Mouse (Mus musculus) midbrain, embryonic 16.5 days (tissue): ENCODE data around the gene Lrp8. TPM values are rescaled to one million over a fixed set of nuclear protein-coding genes. Genes with fewer than 3 reads are reported as not detected.

Source experiments
- ATAC-seq: fragments of 200-750 bp; cut with Nextera tagmentation; 2 replicates; pipeline ENCODE4 v1.8.0; 2017; ENCODE audit warnings: moderate TSS enrichment
- H3K27ac ChIP-seq: fragments of 300-500 bp; sonication (generic); 2 replicates; pipeline ENCODE4 v1.5.1; 2014; ENCODE audit warnings: mild to moderate bottlenecking, low read length, mixed read lengths
- H3K27me3 ChIP-seq: fragments of 300-500 bp; sonication (generic); 2 replicates; pipeline ENCODE4 v1.6.1; 2014; ENCODE audit warnings: low read depth, low read length, mixed read lengths; ENCODE audit not compliant: control insufficient read depth, insufficient read depth
- H3K36me3 ChIP-seq: fragments of 300-500 bp; sonication (generic); 2 replicates; pipeline ENCODE4 v1.6.1; 2014; ENCODE audit warnings: mild to moderate bottlenecking, low read length, moderate library complexity, mixed read lengths; ENCODE audit not compliant: control insufficient read depth, insufficient read depth
- H3K4me1 ChIP-seq: fragments of 300-500 bp; sonication (generic); 2 replicates; pipeline ENCODE4 v1.6.1; 2014; ENCODE audit warnings: mild to moderate bottlenecking, low read length, mixed read lengths; ENCODE audit not compliant: control insufficient read depth, insufficient read depth
- H3K4me2 ChIP-seq: fragments of 300-500 bp; sonication (generic); 2 replicates; pipeline ENCODE4 v1.6.1; 2014; ENCODE audit warnings: mild to moderate bottlenecking, low read length, mixed read lengths
- H3K4me3 ChIP-seq: fragments of 300-500 bp; sonication (generic); 2 replicates; pipeline ENCODE4 v1.5.1; 2014; ENCODE audit warnings: low read depth, mild to moderate bottlenecking, low read length, moderate library complexity, mixed read lengths
- H3K9ac ChIP-seq: fragments of 300-500 bp; sonication (generic); 2 replicates; pipeline ENCODE4 v1.6.1; 2014; ENCODE audit warnings: low read depth, low read length, mixed read lengths
- H3K9me3 ChIP-seq: fragments of 300-500 bp; sonication (generic); replicated peaks from 2 replicates; pipeline ENCODE4 v1.6.1; 2014; ENCODE audit warnings: mild to moderate bottlenecking, low read length, mixed read lengths; ENCODE audit not compliant: control insufficient read depth, poor library complexity, severe bottlenecking
- WGBS: fragments of 180-500 bp; shearing (Covaris S2); extraction: QIAGEN DNeasy Blood & Tissue Kit; methylation state at CpG from one replicate; pipeline ENCODE4 v1.1.7; 2014; 5-methylcytosine and 5-hydroxymethylcytosine counted together
- polyA plus RNA-seq: library from polyadenylated mRNA; unstranded; fragments of >200 nt; fragmentation: Nextera tagmentation; extraction: Ambion mirVana; gene quantifications from 2 replicates; pipeline ENCODE4 v1.2.1, GENCODE M21; 2015

The Lrp8 gene
- polyA plus RNA-seq: 44.4 and 56.0 TPM in 2 replicates

DNA sequence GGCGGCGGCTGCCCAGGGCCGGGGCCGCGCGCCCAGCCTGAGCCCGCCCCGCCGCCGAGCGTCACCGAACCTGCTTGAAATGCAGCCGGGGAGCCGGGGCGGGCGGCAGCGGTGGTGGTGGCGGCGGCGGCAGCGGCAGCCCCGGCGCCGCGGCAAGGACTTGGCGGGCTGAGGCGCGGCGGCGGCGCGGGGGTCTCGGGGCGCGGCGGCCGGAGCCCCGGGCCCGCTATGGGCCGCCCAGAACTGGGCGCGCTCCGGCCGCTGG lies at the start of gene Lrp8:
Lrp8 (plus strand) TSS at position 77 of the 265 bp plus-strand sequence.
- Histone ChIP-seq H3K9ac (peak within 1 kb of the TSS; percentile 95), H3K9me3 (no peaks in the 10 kb centered on the region), H3K4me2 (peak within 1 kb of the TSS; percentile 78), H3K36me3 (no peaks in the 10 kb centered on the region), H3K4me1 (peaks cover 40% of the 10 kb centered on the region), H3K27me3 (no peaks in the 10 kb centered on the region), H3K4me3 (peak within 1 kb of the TSS; percentile 55), H3K27ac (peak within 1 kb of the TSS; percentile 99)
- ATAC-seq: no peak
- 0% methylated on average over 16 of the region's 44 CpGs for WGBS

DNA sequence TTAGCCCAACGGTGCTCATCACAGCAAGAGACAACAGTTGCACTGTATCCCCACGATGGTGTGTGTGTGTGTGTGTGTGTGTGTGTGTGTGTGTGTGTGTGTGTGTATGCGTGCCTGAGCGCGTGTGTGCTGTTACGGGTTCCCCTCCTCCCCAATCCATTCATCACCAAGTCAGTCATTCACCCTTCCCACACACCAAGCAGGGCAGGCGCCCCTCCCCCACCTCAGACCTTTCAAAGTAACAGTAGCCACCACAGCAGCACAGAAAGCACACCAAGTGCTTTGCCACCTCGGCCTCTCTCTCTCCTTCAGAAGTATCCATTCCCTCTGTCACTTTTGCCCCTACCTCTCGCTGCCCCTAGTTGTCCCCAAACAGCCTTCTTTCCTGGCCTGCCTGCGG lies 45.8 kb upstream of the Lrp8 start:
- no peak overlapping the region for H3K4me3 ChIP-seq
- no peak overlapping the region for H3K9ac ChIP-seq
- no peaks in the 10 kb centered on the region for H3K9me3 ChIP-seq
- H3K36me3 ChIP-seq: no peaks in the 10 kb centered on the region
- WGBS: 17% methylated on average over 9 of the region's 10 CpGs
- H3K4me1 ChIP-seq: peaks cover 10% of the 10 kb centered on the region
- H3K4me2 ChIP-seq: no peak overlapping the region
- ATAC-seq: 0 out of 2 replicates have a peak, but pooled peaks have one; percentile 11
- no peak overlapping the region for H3K27ac ChIP-seq
- H3K27me3 ChIP-seq: no peaks in the 10 kb centered on the region

DNA sequence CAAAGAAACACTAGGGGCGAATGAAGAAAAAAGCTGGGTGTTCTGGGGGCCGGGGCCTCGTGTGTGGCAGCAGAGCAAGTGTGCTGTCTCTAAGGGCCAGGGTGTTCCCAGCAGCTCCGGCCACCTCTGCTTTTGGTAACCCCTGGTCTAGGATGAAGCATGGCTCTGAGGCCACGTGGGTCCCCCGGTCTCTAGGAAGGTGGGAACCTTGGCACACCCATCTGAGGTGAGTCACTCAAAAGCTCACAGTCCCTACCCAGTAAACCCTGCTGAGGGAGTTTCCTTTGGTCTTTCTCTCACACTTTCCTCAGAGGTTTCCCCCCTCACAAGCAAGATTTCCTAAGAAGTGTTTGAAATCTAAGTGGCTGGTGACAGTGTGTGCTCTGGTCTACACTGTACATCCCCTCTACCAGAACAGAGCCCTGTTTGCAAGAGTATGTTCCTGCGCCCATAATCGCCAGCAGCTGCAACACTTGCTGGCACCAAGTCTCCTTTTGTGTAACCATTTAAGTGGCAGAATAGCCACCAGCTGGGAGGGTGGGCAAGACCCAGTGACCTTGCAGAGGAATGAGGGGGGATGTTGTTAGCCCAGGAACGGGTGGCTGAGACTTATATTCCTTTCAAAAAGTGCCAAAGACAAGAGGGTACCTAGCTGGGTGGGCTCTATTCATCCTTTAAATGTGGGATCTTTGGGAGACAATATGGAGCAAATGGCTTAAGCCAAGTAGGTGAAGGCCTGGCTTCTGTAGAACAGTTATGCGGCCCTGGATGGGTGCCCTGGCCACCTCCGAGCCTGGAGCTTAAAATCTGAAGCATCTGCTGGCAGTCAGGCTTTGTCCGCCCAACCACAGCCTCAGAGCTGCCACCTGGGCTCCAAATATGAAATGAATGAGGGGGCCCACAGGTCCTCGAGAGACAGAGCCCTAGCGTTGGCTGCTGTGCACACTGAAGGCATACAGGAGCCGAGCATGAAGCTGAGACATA lies 44.3 kb upstream of the Lrp8 start:
- Histone ChIP-seq H3K36me3 (no peaks in the 10 kb centered on the region), H3K27me3 (no peaks in the 10 kb centered on the region), H3K9ac (no peak overlapping the region), H3K27ac (no peak overlapping the region), H3K4me2 (no peak overlapping the region), H3K4me3 (no peak overlapping the region), H3K4me1 (peaks cover 10% of the 10 kb centered on the region), H3K9me3 (no peaks in the 10 kb centered on the region)
- WGBS: 53% methylated on average over 15 of the region's 15 CpGs
- ATAC-seq: no peak

DNA sequence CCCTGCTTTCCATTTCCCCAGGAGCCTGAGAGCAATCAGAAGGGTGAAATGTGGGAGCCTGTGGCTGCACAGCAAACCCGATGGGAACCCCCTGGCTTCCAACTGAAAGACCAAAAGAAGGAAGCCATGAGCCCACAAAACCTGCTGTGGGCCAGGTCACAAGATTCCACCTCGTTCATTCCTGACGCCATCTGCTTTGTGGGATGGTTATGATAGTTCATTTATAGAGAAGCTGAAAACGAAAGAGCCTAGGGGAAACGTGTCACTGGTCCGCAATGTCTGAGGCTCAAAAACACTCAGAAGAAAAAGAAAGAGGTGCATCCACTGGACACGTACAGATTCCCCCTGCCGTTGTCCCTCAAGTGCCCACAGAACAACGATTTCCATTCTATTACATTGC lies 43.1 kb upstream of the Lrp8 start:
- Histone ChIP-seq H3K36me3 (no peaks in the 10 kb centered on the region), H3K4me2 (no peak overlapping the region), H3K9ac (no peak overlapping the region; the same call in 1 of the 2 replicates), H3K4me1 (peaks cover 10% of the 10 kb centered on the region), H3K4me3 (no peak overlapping the region), H3K27ac (no peak overlapping the region), H3K27me3 (no peaks in the 10 kb centered on the region), H3K9me3 (no peaks in the 10 kb centered on the region)
- ATAC-seq: no peak
- 74% methylated on average over 9 of the region's 9 CpGs for WGBS

DNA sequence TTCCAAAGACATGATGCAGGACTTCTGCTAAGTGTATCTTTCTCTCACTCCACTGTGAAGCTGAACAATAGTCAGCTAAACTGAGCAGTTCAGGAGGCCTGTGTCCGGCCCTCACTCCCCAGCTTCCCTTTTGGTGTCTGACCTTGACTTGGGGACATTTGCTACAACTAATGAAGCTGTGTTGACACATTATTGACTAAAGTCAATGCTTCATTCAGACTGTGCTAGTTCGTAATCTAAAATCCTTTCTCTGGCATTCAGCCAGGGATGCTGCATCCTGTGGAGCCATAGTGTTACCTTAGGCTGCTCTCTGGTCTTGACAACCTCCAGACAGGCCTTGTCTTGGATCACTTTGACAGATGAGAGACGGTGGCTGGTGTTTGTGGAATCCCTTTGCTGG lies 39.1 kb upstream of the Lrp8 start:
- H3K4me3 ChIP-seq: no peak overlapping the region
- no peaks in the 10 kb centered on the region for H3K36me3 ChIP-seq
- H3K4me1 ChIP-seq: no peaks in the 10 kb centered on the region
- ATAC-seq: no peak
- no peak overlapping the region for H3K9ac ChIP-seq
- no peak overlapping the region for H3K27ac ChIP-seq
- H3K27me3 ChIP-seq: no peaks in the 10 kb centered on the region
- WGBS: 48% methylated on average over 3 of the region's 3 CpGs
- no peak overlapping the region for H3K4me2 ChIP-seq
- no peaks in the 10 kb centered on the region for H3K9me3 ChIP-seq

DNA sequence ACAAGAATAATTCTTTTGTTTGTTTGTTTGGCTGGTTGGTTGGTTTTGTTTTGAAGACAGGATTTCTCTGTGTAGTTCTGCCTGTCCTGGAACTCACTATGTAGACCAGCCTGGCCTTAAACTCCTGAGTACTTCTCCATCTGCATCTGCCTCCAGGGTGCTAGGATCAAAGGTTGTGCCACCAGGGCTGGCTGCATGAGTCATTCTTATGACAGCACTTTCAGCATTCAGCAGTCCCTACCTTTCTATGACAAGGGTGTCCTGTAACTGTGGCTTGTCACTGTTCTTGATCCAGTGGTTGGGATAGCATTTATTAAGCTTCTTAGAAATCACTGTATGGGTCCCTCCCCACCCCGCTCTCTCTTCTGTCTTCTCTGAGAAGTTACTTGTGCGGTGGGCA lies 38.5 kb upstream of the Lrp8 start:
- Histone ChIP-seq H3K36me3 (no peaks in the 10 kb centered on the region), H3K9ac (no peak overlapping the region), H3K4me1 (no peaks in the 10 kb centered on the region), H3K27ac (no peak overlapping the region), H3K4me2 (no peak overlapping the region), H3K4me3 (no peak overlapping the region), H3K9me3 (no peaks in the 10 kb centered on the region), H3K27me3 (no peaks in the 10 kb centered on the region)
- no peak for ATAC-seq
- 98% methylated on average over 2 of the region's 2 CpGs for WGBS

DNA sequence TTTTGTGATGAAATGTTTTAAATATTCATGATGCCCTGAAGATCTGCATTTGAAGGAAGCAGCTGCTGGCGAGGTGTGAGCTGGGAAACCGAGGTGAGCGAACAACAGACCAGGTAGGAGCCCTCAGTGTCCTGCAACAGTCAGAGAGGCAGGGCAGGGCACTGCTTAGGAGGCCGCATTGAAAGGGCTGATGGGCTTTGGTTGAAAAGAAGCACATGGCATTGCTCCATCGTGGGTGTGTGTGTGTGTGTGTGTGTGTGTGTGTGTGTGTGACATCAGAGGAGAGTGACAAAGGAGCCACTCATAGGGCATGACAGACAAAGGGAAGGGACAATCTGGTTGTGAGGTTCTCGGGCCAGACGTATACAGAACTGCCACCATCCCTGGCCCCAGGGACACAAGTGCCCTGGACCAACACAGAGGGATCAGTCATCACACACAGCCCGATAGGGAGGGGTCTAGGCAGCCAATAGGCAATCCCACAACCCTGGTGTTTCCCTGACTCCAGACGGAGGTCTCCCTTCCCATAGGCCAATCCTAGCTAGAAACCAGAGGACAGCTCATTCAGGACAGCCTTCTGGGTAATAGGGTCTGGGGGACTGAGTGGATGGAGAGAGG lies 36.8 kb upstream of the Lrp8 start:
- no peak overlapping the region for H3K4me3 ChIP-seq
- no peak overlapping the region for H3K27ac ChIP-seq
- peak; percentile 43; the same call in 1 of the 2 replicates for ATAC-seq
- 35% methylated on average over 9 of the region's 9 CpGs for WGBS
- no peaks in the 10 kb centered on the region for H3K4me1 ChIP-seq
- H3K4me2 ChIP-seq: no peak overlapping the region
- no peaks in the 10 kb centered on the region for H3K27me3 ChIP-seq
- no peak overlapping the region for H3K9ac ChIP-seq
- H3K9me3 ChIP-seq: no peaks in the 10 kb centered on the region
- H3K36me3 ChIP-seq: no peaks in the 10 kb centered on the region

DNA sequence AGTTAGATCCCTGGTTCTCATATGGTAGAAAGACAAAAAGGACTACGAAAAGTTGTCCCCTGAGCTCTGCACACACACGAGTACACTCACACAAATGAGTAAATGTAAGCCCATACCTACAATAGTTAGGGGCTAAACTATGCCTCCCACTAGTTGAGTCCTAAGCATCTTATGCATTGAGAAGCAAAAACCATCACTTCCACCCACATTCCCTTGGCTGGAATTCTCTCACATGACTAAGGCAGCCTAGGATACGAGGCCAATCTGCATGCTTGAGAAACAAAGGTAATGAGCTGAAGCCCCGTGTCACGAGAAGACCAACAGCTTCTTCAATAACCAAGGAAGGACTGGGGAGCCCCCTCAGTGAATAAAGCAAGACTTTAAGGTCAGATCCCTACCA lies 35.9 kb upstream of the Lrp8 start:
- WGBS: 37% methylated on average over 5 of the region's 5 CpGs
- no peaks in the 10 kb centered on the region for H3K27me3 ChIP-seq
- H3K27ac ChIP-seq: no peak overlapping the region
- H3K9ac ChIP-seq: no peak overlapping the region
- no peaks in the 10 kb centered on the region for H3K9me3 ChIP-seq
- H3K4me1 ChIP-seq: no peaks in the 10 kb centered on the region
- H3K4me2 ChIP-seq: no peak overlapping the region
- ATAC-seq: no peak
- no peaks in the 10 kb centered on the region for H3K36me3 ChIP-seq
- H3K4me3 ChIP-seq: no peak overlapping the region

DNA sequence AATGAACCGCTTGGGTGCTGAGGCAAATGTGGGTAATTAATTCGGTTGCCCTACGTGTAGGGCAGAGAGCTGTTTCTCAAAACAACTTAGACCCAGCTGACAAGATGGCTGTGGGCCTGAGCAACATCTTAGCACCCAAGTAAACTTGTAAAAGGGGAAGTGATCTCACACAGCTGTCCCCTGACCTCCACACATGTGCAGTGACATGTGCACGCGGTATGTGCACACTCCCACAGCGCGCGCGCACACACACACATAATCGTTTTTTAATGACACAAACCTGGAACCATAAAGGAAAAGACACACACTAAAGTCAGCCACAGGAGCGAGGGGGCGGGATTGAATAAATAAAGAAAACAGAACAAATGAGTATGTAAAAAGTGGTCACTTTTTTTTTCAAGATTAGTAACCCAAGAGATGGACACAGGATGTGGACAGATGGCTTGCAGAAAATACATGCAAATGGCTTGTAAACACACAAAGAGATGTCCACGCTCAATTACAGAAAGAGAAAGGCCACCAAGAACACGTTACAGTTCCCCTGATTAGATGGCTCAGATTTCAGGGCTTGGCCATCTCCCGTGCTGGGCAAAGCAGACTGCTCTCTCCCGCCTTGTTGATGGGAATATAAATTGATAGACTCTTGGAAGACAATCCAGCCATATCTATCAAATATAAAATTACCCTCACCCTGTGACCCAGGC lies 29.8 kb upstream of the Lrp8 start:
- Histone ChIP-seq H3K4me2 (no peak overlapping the region), H3K27me3 (no peaks in the 10 kb centered on the region), H3K9me3 (no peaks in the 10 kb centered on the region), H3K9ac (no peak overlapping the region), H3K27ac (no peak overlapping the region), H3K4me1 (peaks cover 4% of the 10 kb centered on the region; the same call in 1 of the 2 replicates), H3K4me3 (no peak overlapping the region), H3K36me3 (no peaks in the 10 kb centered on the region)
- WGBS: 69% methylated on average over 16 of the region's 16 CpGs
- ATAC-seq: no peak
